Comparison of ENCODE assay signal across 18 mouse cellular contexts in genomic region chr2:25431308-25431855, GRCm38 (mm10). TPM values are rescaled to one million over a fixed set of nuclear protein-coding genes. Genes with fewer than 3 reads are reported as not detected.
DNase-seq lines count a peak whose midpoint lies in the region; ATAC-seq and TF ChIP-seq lines count a peak whose summit lies in the region.
"Had no signal": no experiment of that assay in that cellular context is flagged by ENCODE, and none has a peak within 500 bp of the region (broad histone marks: within the 10 kb centered on the region; RNA-seq: fewer than 3 reads in every experiment).

No protein-coding gene starts in this region.

- 36% methylated on average over 6 of the region's 6 CpGs for WGBS in hindbrain, embryonic 13.5 days
- 35% methylated on average over 6 of the region's 6 CpGs for WGBS in hindbrain, embryonic 10.5 days
- WGBS in liver, postnatal 0 days (ENCODE audit: insufficient replicate concordance) = 68% methylated on average over 6 of the region's 6 CpGs
- 67% methylated on average over 6 of the region's 6 CpGs for WGBS in lung, postnatal 0 days

- H3K4me3 ChIP-seq in hindbrain, embryonic 13.5 days = no peak overlapping the region
- H3K4me3 ChIP-seq in hindbrain, embryonic 10.5 days = no peak overlapping the region; the same call in 1 of the 2 replicates
- no peak overlapping the region for H3K4me3 ChIP-seq in liver, postnatal 0 days (ENCODE audit: low read depth, low read length)
- no peak overlapping the region for H3K4me3 ChIP-seq in lung, postnatal 0 days (ENCODE audit: low read depth, low read length)
- H3K4me3 ChIP-seq: erythroblast, embryonic 14.5 days; heart, embryonic 10.5 days; limb, embryonic 13.5 days had no signal

- no peaks in the 10 kb centered on the region for H3K9me3 ChIP-seq in hindbrain, embryonic 13.5 days
- no peaks in the 10 kb centered on the region for H3K9me3 ChIP-seq in hindbrain, embryonic 10.5 days
- H3K9me3 ChIP-seq in liver, postnatal 0 days (ENCODE audit: low read length) = no peaks in the 10 kb centered on the region
- no peaks in the 10 kb centered on the region for H3K9me3 ChIP-seq in lung, postnatal 0 days (ENCODE audit: low read length)
- H3K9me3 ChIP-seq: embryonic facial prominence, embryonic 10.5 days; heart, embryonic 10.5 days; limb, embryonic 13.5 days had no signal

- H3K4me1 ChIP-seq in hindbrain, embryonic 13.5 days (replicated peaks) = peaks cover 34% of the 10 kb centered on the region
- H3K4me1 ChIP-seq in hindbrain, embryonic 10.5 days (replicated peaks) = peaks cover 51% of the 10 kb centered on the region
- H3K4me1 ChIP-seq in liver, postnatal 0 days (ENCODE audit: insufficient read depth) = peaks cover 9% of the 10 kb centered on the region; the same call in 1 of the 2 replicates
- H3K4me1 ChIP-seq in lung, postnatal 0 days (ENCODE audit: insufficient read depth, low read depth, low read length) = no peaks in the 10 kb centered on the region

- peak overlapping the region; percentile 88 for H3K9ac ChIP-seq in hindbrain, embryonic 13.5 days
- H3K9ac ChIP-seq in liver, postnatal 0 days (replicated peaks) = no peak overlapping the region
- H3K9ac ChIP-seq in lung, postnatal 0 days (replicated peaks; ENCODE audit: low read depth) = no peak overlapping the region
- H3K9ac ChIP-seq: limb, embryonic 13.5 days had no signal

- DNase-seq in cerebellum, adult 11-12 months = peak; percentile 65
- no peak for DNase-seq in cerebellum, postnatal 4 days (ENCODE audit: low spot score in 2 of 2)
- DNase-seq in hindbrain, embryonic 10.5 days (ENCODE audit: low spot score) = no peak
- DNase-seq in liver = peak; percentile 3
- DNase-seq in liver, postnatal 0 days = no peak
- DNase-seq in embryo, embryonic 10.5 days (ENCODE audit: low spot score) = peak; percentile 9
- no peak for DNase-seq in lung, postnatal 0 days (ENCODE audit: low spot score)
- DNase-seq: adrenal gland, postnatal 10 days; gastrocnemius, postnatal 25 days; lung, adult 2 months; right cerebral cortex, postnatal 14 days had no signal

- H3K4me2 ChIP-seq in hindbrain, embryonic 13.5 days = peak overlapping the region; percentile 85
- no peak overlapping the region for H3K4me2 ChIP-seq in liver, postnatal 0 days (ENCODE audit: low read depth, low read length)
- no peak overlapping the region for H3K4me2 ChIP-seq in lung, postnatal 0 days (replicated peaks; ENCODE audit: low read depth, low read length)
- H3K4me2 ChIP-seq: limb, embryonic 13.5 days had no signal

- TF ChIP-seq EP300 in liver, postnatal 0 days (IDR thresholded peaks at IDR 0.05; ENCODE audit: low read depth) = no peak
- no peak for TF ChIP-seq EP300 in lung, postnatal 0 days (IDR thresholded peaks at IDR 0.05)

- no peak for ATAC-seq in hindbrain, embryonic 13.5 days (ENCODE audit: low FRiP score)
- ATAC-seq in liver, postnatal 0 days = no peak
- no peak for ATAC-seq in lung, postnatal 0 days
- ATAC-seq: forebrain, embryonic 16.5 days; intestine, embryonic 16.5 days had no signal

- H3K36me3 ChIP-seq in hindbrain, embryonic 13.5 days = peaks cover 36% of the 10 kb centered on the region
- H3K36me3 ChIP-seq in hindbrain, embryonic 10.5 days = peaks cover 10% of the 10 kb centered on the region; the same call in 1 of the 2 replicates
- H3K36me3 ChIP-seq in liver, postnatal 0 days (replicated peaks; ENCODE audit: insufficient read depth, low read length) = no peaks in the 10 kb centered on the region
- no peaks in the 10 kb centered on the region for H3K36me3 ChIP-seq in lung, postnatal 0 days (ENCODE audit: insufficient read depth, low read length)
- H3K36me3 ChIP-seq: heart, embryonic 10.5 days had no signal

- no peak for TF ChIP-seq CTCF in liver, postnatal 0 days (IDR thresholded peaks at IDR 0.05; ENCODE audit: low read depth)
- no peak for TF ChIP-seq CTCF in lung, postnatal 0 days (IDR thresholded peaks at IDR 0.05)

- 0 out of 2 replicates have a peak overlapping the region, but pooled peaks have one; percentile 40 for H3K27ac ChIP-seq in hindbrain, embryonic 13.5 days
- no peak overlapping the region for H3K27ac ChIP-seq in hindbrain, embryonic 10.5 days
- H3K27ac ChIP-seq in liver, postnatal 0 days (ENCODE audit: low read depth) = no peak overlapping the region
- no peak overlapping the region for H3K27ac ChIP-seq in lung, postnatal 0 days (ENCODE audit: low read length)
- H3K27ac ChIP-seq: heart, embryonic 10.5 days; limb, embryonic 13.5 days had no signal

- peaks cover 8% of the 10 kb centered on the region; the same call in 1 of the 2 replicates for H3K27me3 ChIP-seq in hindbrain, embryonic 13.5 days
- H3K27me3 ChIP-seq in hindbrain, embryonic 10.5 days (ENCODE audit: insufficient read depth, poor library complexity, severe bottlenecking) = peaks cover 61% of the 10 kb centered on the region
- 0 out of 2 replicates have a peak, but pooled peaks cover 2% of the 10 kb centered on the region for H3K27me3 ChIP-seq in liver, postnatal 0 days (ENCODE audit: insufficient read depth, low read length)
- H3K27me3 ChIP-seq in lung, postnatal 0 days (replicated peaks; ENCODE audit: insufficient read depth, low read length) = peaks cover 10% of the 10 kb centered on the region; the same call in 1 of the 2 replicates

RNA-seq across cellular contexts. Expression of gene Abca2, which starts 2.9 kb away (rescaled TPM):
- polyA plus RNA-seq in hindbrain, embryonic 13.5 days (2015; fragmentation: Nextera tagmentation; extraction: Ambion mirVana) = 10.0 and 11.6 TPM in 2 replicates
- 5.7 and 5.9 TPM in 2 replicates for polyA plus RNA-seq in hindbrain, embryonic 10.5 days (2016; fragmentation: Nextera tagmentation; extraction: Ambion mirVana)
- polyA plus RNA-seq in liver, postnatal 0 days (2015; fragmentation: Nextera tagmentation; extraction: Ambion mirVana) = 0.71 and 0.87 TPM in 2 replicates
- polyA plus RNA-seq in lung, postnatal 0 days (2015; fragmentation: Nextera tagmentation; extraction: Ambion mirVana) = 2.7 and 4.0 TPM in 2 replicates

RNA-seq across cellular contexts. Expression of gene Fut7, which starts 8.3 kb away (rescaled TPM):
- polyA plus RNA-seq in hindbrain, embryonic 13.5 days (2015; fragmentation: Nextera tagmentation; extraction: Ambion mirVana) = 0.19 TPM in 1 of 2 replicates, not detected in the other
- not detected in 2 replicates for polyA plus RNA-seq in hindbrain, embryonic 10.5 days (2016; fragmentation: Nextera tagmentation; extraction: Ambion mirVana)
- polyA plus RNA-seq in liver, postnatal 0 days (2015; fragmentation: Nextera tagmentation; extraction: Ambion mirVana) = 0.78 and 0.97 TPM in 2 replicates
- 0.32 and 0.45 TPM in 2 replicates for polyA plus RNA-seq in lung, postnatal 0 days (2015; fragmentation: Nextera tagmentation; extraction: Ambion mirVana)
- polyA plus RNA-seq: embryonic facial prominence, embryonic 10.5 days; forebrain, embryonic 16.5 days; heart, embryonic 10.5 days had no signal

RNA-seq across cellular contexts. Expression of gene Clic3, which starts 25.3 kb away (rescaled TPM):
- polyA plus RNA-seq in hindbrain, embryonic 13.5 days (2015; fragmentation: Nextera tagmentation; extraction: Ambion mirVana) = 3.4 and 3.7 TPM in 2 replicates
- polyA plus RNA-seq in hindbrain, embryonic 10.5 days (2016; fragmentation: Nextera tagmentation; extraction: Ambion mirVana) = 0.90 and 1.2 TPM in 2 replicates
- 0.77 and 1.4 TPM in 2 replicates for polyA plus RNA-seq in liver, postnatal 0 days (2015; fragmentation: Nextera tagmentation; extraction: Ambion mirVana)
- polyA plus RNA-seq in lung, postnatal 0 days (2015; fragmentation: Nextera tagmentation; extraction: Ambion mirVana) = 633 and 715 TPM in 2 replicates
- polyA plus RNA-seq: erythroblast, embryonic 14.5 days had no signal

RNA-seq across cellular contexts. Expression of gene Paxx, which starts 29.5 kb away (rescaled TPM):
- 91.6 and 98.8 TPM in 2 replicates for polyA plus RNA-seq in hindbrain, embryonic 13.5 days (2015; fragmentation: Nextera tagmentation; extraction: Ambion mirVana)
- polyA plus RNA-seq in hindbrain, embryonic 10.5 days (2016; fragmentation: Nextera tagmentation; extraction: Ambion mirVana) = 17.0 and 31.3 TPM in 2 replicates
- polyA plus RNA-seq in liver, postnatal 0 days (2015; fragmentation: Nextera tagmentation; extraction: Ambion mirVana) = 14.7 and 17.1 TPM in 2 replicates
- polyA plus RNA-seq in lung, postnatal 0 days (2015; fragmentation: Nextera tagmentation; extraction: Ambion mirVana) = 67.4 and 68.9 TPM in 2 replicates

RNA-seq across cellular contexts. Expression of gene Npdc1, which starts 32.2 kb away (rescaled TPM):
- polyA plus RNA-seq in hindbrain, embryonic 13.5 days (2015; fragmentation: Nextera tagmentation; extraction: Ambion mirVana) = 411 and 423 TPM in 2 replicates
- polyA plus RNA-seq in hindbrain, embryonic 10.5 days (2016; fragmentation: Nextera tagmentation; extraction: Ambion mirVana) = 75.1 and 155 TPM in 2 replicates
- 5.2 and 5.4 TPM in 2 replicates for polyA plus RNA-seq in liver, postnatal 0 days (2015; fragmentation: Nextera tagmentation; extraction: Ambion mirVana)
- 42.7 and 45.3 TPM in 2 replicates for polyA plus RNA-seq in lung, postnatal 0 days (2015; fragmentation: Nextera tagmentation; extraction: Ambion mirVana)
- polyA plus RNA-seq: erythroblast, embryonic 14.5 days had no signal

Comparison
In these comparisons a context has a peak if more than half of its experiments do, and no peak if none do; other contexts are left out.
1. DNase-seq: peak in cerebellum, adult 11-12 months (single experiment), liver (single experiment) and embryo, embryonic 10.5 days (single experiment); none in cerebellum, postnatal 4 days (0 of 2), hindbrain, embryonic 10.5 days (single experiment), liver, postnatal 0 days (single experiment) and lung, postnatal 0 days (single experiment).
2. RNA of gene Clic3, which starts 25.3 kb away (polyA plus RNA-seq): 633 to 715 TPM in lung, postnatal 0 days; 3.4 to 3.7 TPM in hindbrain, embryonic 13.5 days, 0.77 to 1.4 TPM in liver, postnatal 0 days and 0.90 to 1.2 TPM in hindbrain, embryonic 10.5 days; every median in the first group is over 100 times any median in the second.